Mouse (Mus musculus) cerebral cortex, adult 2 months (tissue): ENCODE measurements around the gene Ttll12.

Experiments used
- WGBS: fragments of 180-500 bp; shearing (Covaris S2); methylation state at CpG from one replicate; pipeline ENCODE4 v1.1.7; 2018; 5-methylcytosine and 5-hydroxymethylcytosine counted together

Ttll12 gene

DNA sequence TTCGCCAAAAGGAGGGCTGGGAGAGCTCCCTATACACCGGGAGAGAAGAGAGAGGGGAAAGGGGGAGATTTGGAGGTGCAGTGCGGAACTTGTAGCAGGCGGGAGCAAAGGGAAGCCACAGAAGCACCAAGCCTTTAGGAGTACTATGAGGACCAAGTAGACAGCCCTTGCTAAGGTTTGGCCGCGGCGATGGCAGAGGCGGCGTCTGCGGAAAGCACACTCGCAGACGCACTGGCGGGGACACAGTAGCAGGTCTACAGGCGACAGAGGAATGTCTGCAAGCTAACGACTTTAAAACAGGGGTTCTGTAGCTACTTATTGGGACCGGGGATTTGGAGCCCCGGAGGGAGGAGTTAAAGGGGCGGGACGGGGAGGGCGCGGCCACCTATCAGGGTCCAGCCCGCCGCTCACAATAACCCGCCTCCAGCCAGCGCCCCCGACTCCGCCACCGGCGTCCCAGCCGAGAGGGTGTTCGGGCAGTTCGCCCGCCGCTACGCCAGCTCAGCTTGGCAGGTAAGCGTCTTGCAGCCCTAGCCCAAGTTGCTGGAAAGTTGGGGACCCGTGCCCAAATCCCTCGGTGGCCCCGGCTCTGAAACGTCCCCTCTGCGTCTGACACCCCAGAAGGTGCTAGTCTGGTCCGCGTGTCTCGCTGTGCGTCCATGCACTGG lies 68.4 kb downstream of the Ttll12 start, which contains the start of gene Bik:
Bik (plus strand) TSS at position 439 of the 668 bp plus-strand sequence.
- under 1% methylated on average over 45 of the region's 45 CpGs for WGBS
